Mouse (Mus musculus) layer of hippocampus, postnatal 36 days (tissue): ENCODE measurements around the gene Tpcn1. TPM values are rescaled to one million over a fixed set of nuclear protein-coding genes. Genes with fewer than 3 reads are reported as not detected.

Source experiments
- total RNA-seq, 2 experiments: library from RNA; stranded (reverse); gene quantifications; 2 replicates each; pipeline ENCODE4 v1.2.3; 2021

Gene Tpcn1
- total RNA-seq, 2 experiments from 2014 or later = 35.0 to 36.4 TPM

Other genes with a start within 250 kb of the Tpcn1 start
- gene Lhx5, start 157.0 kb downstream of the Tpcn1 start, total RNA-seq = under 1 TPM in 1 of 2 experiments, not detected in 1; 0.13 TPM
- 1 to 10 TPM; 6.9 to 8.3 TPM for gene Sdsl, start 115.9 kb downstream of the Tpcn1 start, total RNA-seq
- not detected for gene Sds, start 112.1 kb downstream of the Tpcn1 start, total RNA-seq
- gene Plbd2, start 85.0 kb downstream of the Tpcn1 start, total RNA-seq = 10 to 100 TPM; 56.8 to 58.7 TPM
- gene Slc8b1, start 77.5 kb downstream of the Tpcn1 start, total RNA-seq = 1 to 10 TPM; 7.6 to 8.7 TPM
- gene Iqcd, start 343 bp upstream of the Tpcn1 start, total RNA-seq = 1 to 10 TPM in 1 of 2 experiments, under 1 TPM in 1; 0.35 to 1.2 TPM
- gene Rita1, start 23.9 kb upstream of the Tpcn1 start, total RNA-seq = 10 to 100 TPM; 29.1 to 29.6 TPM
- 10 to 100 TPM; 34.4 to 39.5 TPM for gene Ddx54, start 24.1 kb upstream of the Tpcn1 start, total RNA-seq
- under 1 TPM in 1 of 2 experiments, not detected in 1; 0.77 TPM for gene Cfap73, start 45.6 kb upstream of the Tpcn1 start, total RNA-seq
- gene Rasal1, start 60.1 kb upstream of the Tpcn1 start, total RNA-seq = 10 to 100 TPM; 91.6 to 92.0 TPM
- 10 to 100 TPM; 70.7 TPM for gene Dtx1, start 123.3 kb upstream of the Tpcn1 start, total RNA-seq
- under 1 TPM in 1 of 2 experiments, not detected in 1; 0.30 TPM for gene Oas2, start 161.2 kb upstream of the Tpcn1 start, total RNA-seq
- not detected for gene Oas3, start 189.0 kb upstream of the Tpcn1 start, total RNA-seq
- not detected for gene Oas1e, start 206.9 kb upstream of the Tpcn1 start, total RNA-seq
- gene Oas1c, start 223.8 kb upstream of the Tpcn1 start, total RNA-seq = under 1 TPM in 1 of 2 experiments, not detected in 1; 0.27 TPM